Mouse (Mus musculus) thymus, adult 18-20 months (tissue): ENCODE measurements at regions not wholly inside any gene's neighbourhood (a gene's known extent, or its start where the extent isn't known, plus 50 kb on each side); places are given as distances from the start of the nearest gene placed in this dataset.
"Not testable (repeated sequence)": the region's sequence is repeated elsewhere in the genome, so short reads cannot be mapped to it uniquely, and the experiment has no call there.

ENCODE experiments used
- DNase-seq, 2 experiments: peaks; one replicate each; pipeline ENCODE4 v3.0.0; 2022; ENCODE audit warnings: mixed read lengths in 2 of 2

- DNase-seq: no peak
Observed at GRCm38 (mm10) chr9:41429711-41430390, 268.4 kb upstream of the Ubash3b start.

- no peak for DNase-seq
Observed at GRCm38 (mm10) chr9:41429236-41429635, 267.7 kb upstream of the Ubash3b start.

GRCm38 (mm10) chr9:41426698-41427097 lies 265.2 kb upstream of the Ubash3b start:
- no peak for DNase-seq

GRCm38 (mm10) chr9:41425225-41425624 lies 263.7 kb upstream of the Ubash3b start:
- no peak for DNase-seq

GRCm38 (mm10) chr9:41413791-41414190 lies 252.3 kb upstream of the Ubash3b start:
- no peak for DNase-seq

GRCm38 (mm10) chr9:41413091-41413490 lies 251.6 kb upstream of the Ubash3b start:
- not testable (repeated sequence) for DNase-seq

GRCm38 (mm10) chr9:41412174-41412757 lies 250.8 kb upstream of the Ubash3b start:
- DNase-seq: no peak

- no peak for DNase-seq
Observed at GRCm38 (mm10) chr9:41408301-41408700, 246.8 kb upstream of the Ubash3b start.

- DNase-seq: no peak
Observed at GRCm38 (mm10) chr9:41407078-41407477, 245.6 kb upstream of the Ubash3b start.

- DNase-seq: no peak
Observed at GRCm38 (mm10) chr9:41402942-41403341, 241.4 kb upstream of the Ubash3b start.

GRCm38 (mm10) chr9:41400950-41401349 lies 239.5 kb upstream of the Ubash3b start:
- no peak for DNase-seq

- DNase-seq: no peak
Observed at GRCm38 (mm10) chr9:41395471-41395870, 234.0 kb upstream of the Ubash3b start.

GRCm38 (mm10) chr9:41391591-41392320 lies 230.3 kb upstream of the Ubash3b start:
- no peak for DNase-seq

- DNase-seq: no peak
Observed at GRCm38 (mm10) chr9:41379283-41379682, 217.8 kb upstream of the Ubash3b start.

- no peak for DNase-seq
Observed at GRCm38 (mm10) chr9:41378627-41379231, 217.2 kb upstream of the Ubash3b start.

- no peak for DNase-seq
Observed at GRCm38 (mm10) chr9:41377701-41378626, 216.5 kb upstream of the Ubash3b start.

GRCm38 (mm10) chr9:41376948-41377700 lies 215.6 kb upstream of the Ubash3b start:
- DNase-seq: no peak

- DNase-seq: no peak
Observed at GRCm38 (mm10) chr9:41375984-41376651, 214.6 kb upstream of the Ubash3b start.

- DNase-seq: no peak
Observed at GRCm38 (mm10) chr9:41374591-41375481, 213.3 kb upstream of the Ubash3b start.

- no peak for DNase-seq
Observed at GRCm38 (mm10) chr9:41366405-41366804, 204.9 kb upstream of the Ubash3b start.
